Mouse (Mus musculus): ENCODE results near the gene Elof1.

Elof1 gene

DNA sequence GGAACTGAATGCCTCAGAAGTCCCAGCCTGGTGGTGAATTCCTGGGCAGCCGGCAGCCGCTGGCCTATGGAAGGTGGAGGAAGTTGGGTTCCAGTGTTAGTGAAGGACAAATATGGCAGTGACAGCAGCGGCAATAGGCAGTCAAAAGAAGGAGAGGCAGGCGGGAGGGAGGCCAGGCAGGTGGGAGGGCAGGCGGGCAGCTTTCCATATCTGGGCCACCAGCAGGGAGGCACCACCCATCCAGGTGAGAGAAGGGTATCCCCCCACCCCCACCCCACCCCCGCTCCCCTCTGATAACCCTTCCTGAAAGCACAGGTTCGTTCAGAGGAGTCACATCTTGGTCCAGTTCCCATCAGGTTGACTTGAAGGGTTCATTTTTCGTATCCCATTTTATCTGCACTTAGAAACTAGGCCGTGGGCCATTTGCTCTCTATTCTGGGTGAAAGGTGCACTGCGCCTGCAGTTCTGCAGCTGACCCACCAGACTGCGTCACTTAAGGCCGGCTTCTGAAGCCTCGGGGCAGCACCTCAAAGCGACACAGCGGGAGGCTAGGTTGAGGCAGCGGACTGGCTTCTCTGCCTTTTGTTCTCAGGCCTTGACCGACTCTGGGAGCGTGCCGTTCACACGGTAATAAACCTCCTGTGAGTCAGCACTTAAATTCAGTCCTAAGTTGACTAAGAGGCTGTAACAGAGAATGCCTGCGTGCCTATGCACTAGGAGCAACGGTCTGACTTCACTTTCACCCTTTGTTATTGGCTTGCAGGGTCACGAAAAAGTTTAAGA, 20.0 kb upstream of the Elof1 start:
- no peak for DNase-seq (ENCODE audit: low read depth)

DNA sequence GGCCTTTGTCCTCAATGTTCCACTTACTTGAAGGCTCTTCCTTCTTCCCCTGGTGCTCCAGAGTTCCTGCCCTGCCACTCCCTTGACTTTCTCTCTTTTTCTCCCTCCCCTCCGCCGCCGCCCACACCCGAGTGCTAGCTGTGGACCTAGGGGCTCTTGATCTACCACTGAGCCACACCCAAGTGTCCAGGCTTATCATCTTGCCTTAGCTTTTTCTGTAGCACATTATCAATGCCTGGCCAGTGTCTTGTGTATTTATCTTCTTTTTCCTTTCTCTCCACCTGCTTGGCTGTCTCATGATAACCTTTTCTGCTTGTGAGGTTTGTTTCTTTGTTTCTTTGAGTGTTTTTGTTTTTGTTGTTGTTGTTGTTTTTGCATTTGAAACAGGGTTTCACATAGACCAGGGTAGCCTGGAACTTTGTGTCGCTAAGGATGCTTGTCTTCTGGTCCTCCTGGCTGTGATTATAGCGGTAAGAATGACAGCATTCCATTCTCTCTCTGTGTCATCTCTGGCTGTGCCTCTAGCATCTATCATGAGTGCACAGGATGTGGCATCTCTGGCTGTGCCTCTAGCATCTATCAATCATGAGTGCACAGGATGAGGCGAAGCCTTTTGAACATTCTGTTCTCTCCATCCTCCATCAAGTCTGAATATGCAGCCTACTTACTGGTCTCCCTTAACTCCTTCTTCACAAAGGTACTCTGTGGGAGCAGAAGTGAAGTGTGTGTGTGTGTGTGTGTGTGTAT, 18.8 kb upstream of the Elof1 start, which contains the start of gene Acp5:
TSS of gene Acp5 (minus strand) at position 68 of the 747 bp plus-strand sequence.
- DNase-seq (ENCODE audit: low read depth): peak; percentile 83

DNA sequence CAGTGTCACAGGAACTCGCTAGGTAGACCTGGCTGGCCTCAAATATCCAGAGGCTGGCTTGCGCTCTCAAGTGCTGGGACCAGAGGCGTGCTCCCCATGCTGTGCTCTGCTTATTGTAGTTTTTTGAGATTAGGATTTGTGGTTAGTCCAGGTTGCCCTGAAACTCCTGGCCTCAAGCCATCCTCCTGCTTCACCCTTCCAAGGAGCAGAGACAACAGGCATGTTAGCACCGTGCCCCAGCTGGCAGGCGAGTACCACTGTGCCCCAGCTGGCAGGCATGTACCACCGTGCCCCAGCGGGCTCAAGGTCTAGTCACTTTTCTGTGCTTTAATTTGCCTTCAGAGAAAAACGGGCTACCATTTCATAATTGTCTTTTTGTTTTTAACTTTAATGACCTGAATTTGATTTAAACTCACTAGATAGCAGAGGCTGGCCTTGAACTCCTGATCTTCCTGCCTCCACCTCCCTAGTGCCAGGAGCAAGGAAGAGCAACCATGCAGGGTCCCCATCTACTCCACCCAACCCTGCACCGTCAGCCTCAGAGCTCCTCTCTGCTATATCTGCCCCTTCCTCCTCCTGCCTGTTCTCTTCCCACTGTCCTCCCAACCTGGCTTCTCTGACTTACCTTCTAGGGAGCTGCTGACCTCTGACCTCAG, 18.1 kb upstream of the Elof1 start:
- no peak for DNase-seq (ENCODE audit: low read depth)

DNA sequence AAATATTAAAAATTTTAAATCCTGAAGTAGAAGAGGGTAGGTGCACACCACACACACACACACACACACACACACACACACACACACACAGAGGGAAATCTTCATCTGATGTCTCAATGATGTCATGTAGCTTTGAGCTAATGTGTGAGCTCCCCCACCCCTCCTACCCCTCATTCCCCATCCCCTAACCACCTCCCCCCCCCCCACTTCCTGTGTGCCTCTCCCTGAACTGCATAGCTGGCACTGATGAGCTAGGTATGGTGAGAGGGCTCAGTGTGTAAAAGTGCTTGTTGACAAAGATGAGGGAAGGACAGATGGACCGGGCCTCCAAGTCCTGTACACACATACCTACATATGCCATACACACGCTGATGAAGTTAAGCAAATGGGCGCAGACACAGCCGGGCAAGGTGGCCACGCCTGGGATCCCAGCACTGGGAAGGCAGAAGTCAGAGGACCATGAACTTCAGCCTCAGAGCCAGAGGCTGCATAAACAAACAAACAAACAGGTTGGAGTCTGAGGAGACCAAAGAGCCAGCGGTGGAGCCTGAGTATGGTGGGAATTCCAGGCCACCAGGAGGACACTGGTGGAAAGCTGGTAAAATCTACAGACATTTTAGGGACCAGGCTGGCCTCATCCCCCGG, 17.4 kb upstream of the Elof1 start:
- DNase-seq (ENCODE audit: low read depth): no peak

DNA sequence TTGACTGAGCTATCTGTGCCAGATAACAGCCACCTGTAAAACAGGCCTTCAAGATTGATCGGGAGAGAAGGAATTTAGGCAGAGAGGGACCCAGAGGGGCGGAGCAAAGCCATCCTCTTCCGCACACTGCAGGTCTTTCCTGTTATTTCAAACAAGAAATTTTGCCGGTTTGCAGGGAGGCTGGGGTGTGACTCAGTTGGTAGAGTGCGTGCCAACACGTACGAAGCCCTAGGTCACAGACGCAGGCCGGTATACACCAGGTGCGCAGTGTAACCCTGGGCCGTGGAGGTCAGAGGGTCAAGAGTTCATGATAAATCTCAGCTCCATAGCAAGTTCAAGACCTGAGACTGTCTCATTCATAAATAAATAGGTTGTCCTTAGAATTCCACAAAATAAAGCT, 15.2 kb upstream of the Elof1 start:
- DNase-seq (ENCODE audit: low read depth): no peak

DNA sequence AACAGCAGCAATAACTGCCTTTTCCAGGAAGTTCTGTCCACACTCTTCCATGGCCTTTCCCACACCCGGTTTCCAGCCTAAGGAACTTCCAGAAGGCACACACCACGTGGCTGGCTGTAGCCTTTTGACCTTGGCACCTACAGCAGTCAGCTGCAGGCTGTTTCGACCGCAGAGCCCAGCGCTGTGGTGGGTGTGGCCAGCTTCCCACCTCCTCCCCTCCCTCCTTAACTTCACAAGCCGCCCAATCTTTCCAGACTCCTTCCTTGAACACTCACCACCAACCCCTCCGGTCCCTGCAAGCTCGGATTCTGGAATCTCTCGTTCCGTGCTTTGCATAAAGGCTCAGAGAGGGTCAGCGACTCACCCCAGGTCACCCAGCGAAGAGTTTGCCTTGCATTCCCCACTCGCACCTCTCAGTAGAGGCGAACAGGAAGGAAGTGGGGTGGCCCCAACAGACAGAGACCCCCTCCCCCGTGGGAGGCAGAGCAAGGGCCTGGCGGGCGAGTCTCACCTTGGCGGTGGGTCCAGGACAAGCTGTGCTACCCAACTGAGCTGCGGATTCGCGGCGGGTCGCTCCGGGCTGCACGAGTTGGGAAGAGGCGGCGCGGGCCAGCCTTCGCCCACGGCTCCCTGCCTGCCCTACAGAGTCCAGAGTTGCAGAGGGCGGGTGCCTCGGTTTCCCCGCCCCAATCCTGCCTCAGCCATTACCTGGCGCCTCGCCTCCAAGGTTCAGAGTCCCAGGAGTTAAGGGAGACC, 14.4 kb upstream of the Elof1 start:
- no peak for DNase-seq (ENCODE audit: low read depth)

DNA sequence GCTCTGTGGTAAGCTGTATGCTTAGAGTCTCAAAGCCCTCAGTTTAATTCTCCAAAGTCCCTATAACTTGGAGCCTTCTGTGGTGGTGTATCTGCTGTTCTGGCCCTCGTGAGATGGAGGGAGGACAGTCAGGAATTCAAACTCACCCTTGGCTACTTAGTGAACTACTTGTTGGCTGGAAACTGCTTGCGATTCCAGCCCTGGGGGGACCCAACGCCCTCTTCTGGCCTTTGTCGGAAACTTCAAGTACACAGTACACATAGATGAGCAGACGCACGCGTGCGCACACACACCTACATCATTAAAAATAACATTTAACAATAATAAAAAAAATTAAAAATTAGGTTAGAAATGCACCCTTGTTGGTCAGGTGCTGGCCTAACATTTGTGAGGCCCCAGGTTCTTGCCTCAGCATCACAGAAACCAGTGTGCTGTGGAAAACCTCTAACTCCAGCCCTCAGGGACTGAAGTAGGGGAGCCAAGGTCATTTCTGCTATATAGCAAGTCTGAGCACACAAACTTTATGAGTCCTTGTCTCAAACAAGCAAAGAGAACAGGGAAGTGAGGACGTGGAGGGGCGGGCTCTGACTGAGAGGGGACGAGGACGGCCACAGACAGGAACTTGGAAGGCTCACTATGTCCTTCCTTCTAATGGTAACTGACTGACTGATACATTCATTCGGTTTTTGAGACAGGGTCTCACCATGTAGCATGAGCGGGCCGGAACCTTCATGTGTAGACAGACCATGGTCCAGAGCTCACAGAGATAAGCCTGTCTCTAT, 8.5 kb upstream of the Elof1 start:
- DNase-seq (ENCODE audit: low read depth): no peak

DNA sequence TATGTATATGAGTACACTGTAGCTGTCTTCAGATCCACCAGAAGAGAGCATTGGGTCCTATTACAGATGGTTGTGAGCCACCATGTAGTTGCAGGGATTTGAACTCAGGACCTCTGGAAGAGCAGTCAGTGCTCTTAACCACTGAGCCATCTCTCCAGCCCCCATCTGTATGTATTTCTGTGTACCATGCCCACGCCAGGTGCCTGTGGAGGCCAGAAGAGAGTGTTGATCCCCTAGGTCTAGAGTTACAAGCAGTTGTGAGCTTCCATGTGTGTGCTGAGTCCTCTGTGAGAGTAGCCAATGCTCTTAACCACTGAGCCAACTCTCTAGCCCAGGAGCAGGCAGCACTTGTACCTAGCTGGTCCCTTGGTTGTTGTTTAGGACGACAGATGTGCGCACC, 7.2 kb upstream of the Elof1 start:
- DNase-seq (ENCODE audit: low read depth): no peak

DNA sequence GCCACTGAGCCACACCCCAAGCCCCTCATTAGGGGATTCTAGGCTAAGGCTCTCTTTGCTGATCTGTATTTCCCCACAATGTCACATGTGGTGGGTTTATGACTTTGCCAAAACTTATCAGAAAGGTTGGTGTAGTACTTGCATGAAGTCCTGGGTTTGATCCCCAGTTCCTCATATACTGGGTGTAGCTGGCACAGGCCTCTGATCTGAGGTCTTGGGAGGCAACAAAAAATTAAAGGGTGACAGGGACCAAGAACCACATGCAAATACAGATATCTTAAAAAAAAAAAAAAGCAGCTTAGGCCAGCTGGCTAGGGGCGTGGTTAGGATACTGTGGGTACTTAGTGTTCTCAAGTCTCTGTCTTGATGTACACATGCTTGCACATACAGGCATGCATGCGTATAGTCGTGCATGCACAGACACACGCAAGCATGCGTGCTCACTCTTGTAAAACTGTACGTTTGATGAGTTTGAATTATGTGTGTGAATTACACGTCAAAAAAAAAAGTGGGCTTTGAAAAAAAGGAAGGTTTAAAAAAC, 6.2 kb upstream of the Elof1 start:
- DNase-seq (ENCODE audit: low read depth): no peak

DNA sequence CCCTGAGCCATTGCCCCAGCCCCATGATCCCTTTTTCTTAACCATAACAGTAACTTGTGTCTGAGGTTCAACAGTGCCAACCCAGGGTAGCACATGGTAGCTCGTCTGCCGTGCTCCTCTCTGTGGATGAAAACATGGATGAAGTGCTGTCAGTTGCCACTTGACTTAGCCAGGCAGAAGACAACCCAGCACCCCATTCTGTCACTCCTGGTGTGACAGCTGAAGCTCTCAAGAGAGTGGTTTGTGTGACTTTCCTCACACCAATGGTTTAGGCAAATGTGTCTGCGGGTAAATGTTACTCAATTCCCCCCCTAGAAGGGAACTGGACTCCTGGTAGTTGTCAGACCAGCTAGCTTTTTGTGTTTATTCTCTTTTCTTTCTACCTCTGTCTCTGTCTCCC, 5.0 kb upstream of the Elof1 start:
- no peak for DNase-seq (ENCODE audit: low read depth)

DNA sequence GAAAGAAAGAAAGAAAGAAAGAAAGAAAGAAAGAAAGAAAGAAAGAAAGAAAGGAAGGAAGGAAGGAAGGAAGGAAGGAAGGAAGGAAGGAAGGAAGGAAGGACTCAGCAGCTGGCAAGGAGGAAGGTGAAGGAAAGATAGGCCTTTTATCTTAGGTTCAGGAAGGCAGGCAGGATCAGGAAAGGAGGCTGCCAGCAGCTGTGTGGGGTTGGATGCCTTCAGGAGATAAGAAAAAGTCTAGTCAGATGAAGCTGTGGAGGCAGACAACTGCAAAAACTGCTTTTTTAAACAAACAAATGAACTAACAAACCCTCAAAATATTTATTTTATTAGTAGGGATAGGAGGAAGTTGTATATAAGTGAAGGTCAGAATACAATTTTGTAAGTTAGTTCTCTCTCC, 4.6 kb upstream of the Elof1 start:
- DNase-seq (ENCODE audit: low read depth): no peak

DNA sequence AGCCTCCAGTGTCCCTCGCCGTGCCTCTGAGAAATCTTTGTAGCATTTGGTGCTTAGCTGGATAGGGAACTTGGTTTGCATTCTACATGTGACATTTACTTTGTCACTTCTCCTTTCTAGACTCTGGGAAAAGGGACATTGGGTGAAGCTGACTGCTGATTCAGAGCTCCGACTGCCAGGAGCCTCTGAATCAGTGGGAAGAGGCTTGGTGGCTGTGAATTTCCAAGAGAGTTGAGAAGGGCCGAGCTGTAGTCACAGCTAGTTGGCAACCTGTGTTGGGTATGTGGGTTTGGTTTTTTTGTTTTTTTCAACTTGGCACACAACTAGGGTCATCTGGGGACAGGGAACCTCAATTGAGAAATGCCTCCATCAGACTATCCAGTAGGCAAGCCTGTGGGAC, 2.6 kb upstream of the Elof1 start:
- DNase-seq (ENCODE audit: low read depth): no peak

DNA sequence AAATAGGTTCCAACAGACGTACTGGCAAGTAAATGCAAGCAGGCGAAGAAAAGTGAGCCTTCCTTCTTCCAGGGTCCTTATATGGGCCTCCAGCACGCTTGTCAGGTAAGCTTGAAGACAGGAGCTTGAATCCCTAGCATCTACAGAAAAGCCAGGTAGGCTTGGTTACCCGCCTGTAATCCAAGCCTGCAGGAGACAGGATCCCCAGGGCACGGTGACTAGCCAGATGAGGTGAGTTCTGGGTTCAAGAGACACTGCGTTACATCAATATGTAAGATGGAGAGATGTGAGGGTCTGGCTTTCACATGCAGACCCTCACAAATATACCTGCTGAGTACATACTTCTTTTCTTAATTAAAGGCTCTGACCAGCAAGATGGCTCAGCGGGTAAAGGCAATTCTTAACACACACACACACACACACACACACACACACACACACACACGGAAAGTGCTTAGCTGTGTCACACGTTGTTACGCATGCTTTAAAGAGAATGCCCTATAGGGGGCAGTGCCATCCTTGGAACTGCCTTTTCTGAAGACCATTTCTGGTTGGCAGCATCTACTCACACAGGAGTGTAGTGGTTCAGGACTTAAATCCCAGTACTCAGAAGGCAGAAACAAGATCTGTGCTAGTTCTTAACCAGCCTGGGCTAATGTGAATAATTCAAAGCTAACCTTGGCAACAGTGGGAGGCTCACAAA, 933 bp upstream of the Elof1 start:
- peak; percentile 79 for DNase-seq (ENCODE audit: low read depth)

DNA sequence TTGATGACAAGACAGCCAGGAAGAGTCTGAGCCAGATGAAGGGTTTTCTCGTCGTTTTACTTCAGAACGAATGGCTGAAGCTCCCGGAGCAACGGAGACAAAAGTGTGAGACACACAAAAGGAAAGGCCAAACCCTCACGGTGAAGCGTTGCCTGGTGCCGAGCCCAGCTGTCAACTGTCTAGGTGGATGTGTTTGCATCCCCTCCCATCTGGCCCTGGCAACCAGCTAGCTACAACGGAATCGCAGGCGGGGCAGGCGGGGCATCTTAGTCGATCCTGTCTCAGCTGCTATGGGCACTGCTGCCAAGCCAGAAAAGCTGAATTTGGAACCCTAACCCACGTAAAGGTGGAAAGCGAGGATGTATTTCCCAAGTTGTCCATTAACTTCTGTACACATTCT, 886 bp downstream of the Elof1 start:
- no peak for DNase-seq (ENCODE audit: low read depth)

DNA sequence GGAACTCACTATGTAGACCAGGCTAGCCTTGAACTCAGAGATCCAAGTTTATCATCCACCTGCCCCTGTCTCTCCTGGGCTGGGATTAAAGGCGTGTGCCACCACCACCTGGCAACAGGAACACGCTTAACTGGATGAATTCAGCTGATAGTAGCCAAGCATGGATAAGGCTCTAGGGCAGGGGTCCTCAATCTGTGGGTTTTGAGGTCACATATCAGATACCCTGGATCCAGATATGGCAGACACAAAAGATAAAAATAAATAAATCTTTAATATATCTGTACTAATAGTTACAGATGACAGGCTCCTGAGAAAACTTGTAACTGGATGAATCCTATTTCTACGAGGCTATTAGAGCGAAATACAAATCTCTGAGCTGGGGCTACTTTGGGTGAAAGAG, 1.3 kb downstream of the Elof1 start:
- DNase-seq (ENCODE audit: low read depth): no peak

DNA sequence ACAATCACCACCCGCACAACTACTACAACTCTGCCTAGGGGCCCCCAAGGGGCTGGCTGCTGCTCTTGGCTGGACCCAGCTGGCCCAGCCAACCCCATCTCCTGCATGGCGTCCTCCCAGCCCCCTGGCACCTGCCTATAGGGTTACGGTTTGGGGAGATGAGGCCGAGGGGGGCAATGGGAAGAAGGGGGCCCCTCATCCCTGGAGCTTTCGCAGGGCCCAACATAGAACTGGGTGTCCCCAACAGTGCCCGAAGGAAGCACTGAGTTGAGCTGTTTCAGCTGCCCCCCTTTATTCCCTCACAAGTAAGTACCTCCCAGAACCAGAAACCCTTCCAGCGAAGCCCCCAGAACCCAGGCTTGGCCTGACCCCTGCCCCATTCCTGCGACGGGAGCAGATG, 8.8 kb downstream of the Elof1 start:
- DNase-seq (ENCODE audit: low read depth): no peak

DNA sequence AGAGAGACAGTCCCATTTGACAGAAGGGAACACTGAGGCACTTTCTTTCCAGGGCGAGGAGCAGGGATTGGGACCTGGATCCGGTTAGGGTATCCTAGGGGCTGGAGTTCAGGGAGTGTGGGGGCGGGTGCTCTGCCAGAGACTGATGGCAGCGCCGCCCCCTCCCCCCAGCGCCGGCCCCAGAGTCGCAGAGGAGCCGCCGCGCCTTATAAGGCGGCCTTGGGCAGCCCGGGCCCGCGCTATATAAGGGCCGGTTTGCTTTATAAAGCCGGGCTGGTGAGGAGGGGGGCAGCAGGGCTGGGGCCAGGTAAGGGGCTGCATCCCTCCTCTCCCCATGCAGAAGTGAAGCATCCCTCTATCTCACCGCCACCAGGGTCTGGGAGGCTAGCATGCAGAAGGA, 17.1 kb downstream of the Elof1 start:
- no peak for DNase-seq (ENCODE audit: low read depth)

DNA sequence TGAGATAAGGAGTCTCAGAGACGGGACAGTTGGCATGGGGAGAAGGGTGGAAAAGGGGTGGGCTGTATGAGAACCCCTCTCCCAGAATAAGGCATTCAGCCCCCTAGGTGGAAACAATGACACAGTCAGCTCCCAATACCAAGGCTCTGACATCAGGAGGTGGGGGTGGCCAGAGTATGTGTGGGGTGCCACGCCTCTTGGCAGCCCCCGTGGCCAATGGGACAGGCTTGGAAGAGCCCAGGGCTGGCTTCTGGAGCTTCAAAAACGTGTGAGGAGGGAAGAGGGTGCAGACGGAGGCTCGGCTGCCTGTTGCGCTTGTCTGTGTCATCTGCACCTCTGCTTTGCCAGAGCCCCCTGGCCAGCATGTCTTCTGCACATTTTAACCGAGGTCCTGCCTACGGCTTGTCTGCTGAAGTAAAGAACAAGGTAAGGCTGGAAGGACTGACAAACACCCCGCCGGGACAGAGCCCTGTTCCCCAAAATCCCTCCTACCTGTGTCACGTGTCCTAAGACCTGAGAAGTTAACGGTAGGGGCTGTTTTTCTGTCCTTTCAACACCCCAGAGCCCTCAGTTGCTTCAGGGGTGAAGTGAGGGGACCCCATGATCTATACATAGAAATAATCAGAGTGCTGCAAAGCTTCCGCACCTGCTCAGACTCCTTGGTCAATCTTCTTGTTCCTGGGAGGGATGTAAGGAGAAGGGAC, 17.8 kb downstream of the Elof1 start, which contains the start of gene Cnn1:
TSS of gene Cnn1 (plus strand) at position 224 of the 704 bp plus-strand sequence.
- DNase-seq (ENCODE audit: low read depth): no peak

DNA sequence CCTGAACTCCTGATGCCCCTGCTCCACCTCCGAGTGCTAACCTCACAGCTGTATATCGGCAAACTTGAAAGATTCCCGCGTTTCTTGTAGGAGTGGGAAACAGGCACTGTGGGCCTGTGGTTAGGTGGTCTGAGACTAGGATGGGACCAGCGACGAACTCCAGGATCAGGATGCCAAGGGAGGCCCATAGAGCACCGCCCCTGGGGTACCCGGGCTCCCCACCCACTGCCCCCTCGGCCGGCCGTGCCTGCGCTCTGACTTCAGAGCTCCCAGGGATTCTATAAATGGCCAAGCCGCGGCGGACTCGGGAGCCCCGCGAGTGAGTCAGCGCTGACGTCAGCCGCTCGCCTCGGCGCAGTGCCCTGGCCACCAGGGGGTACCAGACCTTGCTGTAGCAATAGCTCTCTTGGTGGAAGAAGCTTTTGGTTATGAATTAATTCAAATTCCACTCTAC, 21.1 kb downstream of the Elof1 start:
- peak; percentile 69 for DNase-seq (ENCODE audit: low read depth)
